In genomic region chr6:54972929-54973211, GRCm38 (mm10) we compare ENCODE assay signal across 8 mouse cellular contexts. TPM values are rescaled to one million over a fixed set of nuclear protein-coding genes. Genes with fewer than 3 reads are reported as not detected.
DNase-seq lines count a peak whose midpoint lies in the region; ATAC-seq and TF ChIP-seq lines count a peak whose summit lies in the region.

No protein-coding gene starts in this region.

- no peak overlapping the region for H3K27ac ChIP-seq in forebrain, embryonic 11.5 days (ENCODE audit: low read depth, low read length)
- H3K27ac ChIP-seq in intestine, embryonic 14.5 days (ENCODE audit: low read depth): no peak overlapping the region
- H3K27ac ChIP-seq in lung, embryonic 14.5 days (ENCODE audit: low read depth): no peak overlapping the region

- H3K36me3 ChIP-seq in forebrain, embryonic 11.5 days (ENCODE audit: control insufficient read depth, insufficient read depth, low read length): no peaks in the 10 kb centered on the region
- H3K36me3 ChIP-seq in intestine, embryonic 14.5 days (ENCODE audit: control insufficient read depth, insufficient read depth, low read length): no peaks in the 10 kb centered on the region
- H3K36me3 ChIP-seq in lung, embryonic 14.5 days (ENCODE audit: insufficient read depth): no peaks in the 10 kb centered on the region

- H3K9ac ChIP-seq in forebrain, embryonic 11.5 days (ENCODE audit: low read length): no peak overlapping the region
- H3K9ac ChIP-seq in intestine, embryonic 14.5 days (ENCODE audit: low read length): 0 out of 2 replicates have a peak overlapping the region, but pooled peaks have one; percentile 13
- H3K9ac ChIP-seq in lung, embryonic 14.5 days: peak overlapping the region; percentile 71

- H3K9me3 ChIP-seq in forebrain, embryonic 11.5 days (ENCODE audit: control insufficient read depth, low read length): no peaks in the 10 kb centered on the region
- H3K9me3 ChIP-seq in intestine, embryonic 14.5 days (ENCODE audit: control insufficient read depth, low read length): no peaks in the 10 kb centered on the region
- H3K9me3 ChIP-seq in lung, embryonic 14.5 days (ENCODE audit: low read depth, low read length): no peaks in the 10 kb centered on the region

- H3K27me3 ChIP-seq in forebrain, embryonic 11.5 days (ENCODE audit: control insufficient read depth, insufficient read depth, low read length): peaks cover 9% of the 10 kb centered on the region; the same call in 1 of the 2 replicates
- 0 out of 2 replicates have a peak, but pooled peaks cover 4% of the 10 kb centered on the region for H3K27me3 ChIP-seq in intestine, embryonic 14.5 days (replicated peaks; ENCODE audit: control insufficient read depth, insufficient read depth, low read length)
- no peaks in the 10 kb centered on the region; the same call in 1 of the 2 replicates for H3K27me3 ChIP-seq in lung, embryonic 14.5 days (ENCODE audit: insufficient read depth, low read length)

- DNase-seq in layer of hippocampus, adult 11-12 months (ENCODE audit: low spot score): peak; percentile 17
- no peak for DNase-seq in layer of hippocampus, adult 9-10 months (ENCODE audit: low spot score)
- DNase-seq in forebrain, embryonic 11.5 days (ENCODE audit: low spot score): no peak
- no peak for DNase-seq in intestine, embryonic 14.5 days (ENCODE audit: low spot score)
- DNase-seq in lung, embryonic 14.5 days: peak; percentile 57
- DNase-seq in retina, postnatal 1 day: peak; percentile 51
- no peak for DNase-seq in ovary, postnatal 10 days (ENCODE audit: low spot score)
- DNase-seq in cerebellum, adult 18-20 months: no peak

- H3K4me1 ChIP-seq in forebrain, embryonic 11.5 days (replicated peaks; ENCODE audit: control insufficient read depth, insufficient read depth, low read length): no peaks in the 10 kb centered on the region; the same call in 1 of the 2 replicates
- 0 out of 2 replicates have a peak, but pooled peaks cover 6% of the 10 kb centered on the region for H3K4me1 ChIP-seq in intestine, embryonic 14.5 days (replicated peaks; ENCODE audit: control insufficient read depth, insufficient read depth, low read length)
- H3K4me1 ChIP-seq in lung, embryonic 14.5 days (ENCODE audit: insufficient read depth): 0 out of 2 replicates have a peak, but pooled peaks cover 7% of the 10 kb centered on the region

- no peak for ATAC-seq in forebrain, embryonic 11.5 days (replicated peaks; ENCODE audit: low FRiP score)
- no peak; the same call in 1 of the 2 replicates for ATAC-seq in intestine, embryonic 14.5 days (replicated peaks; ENCODE audit: low FRiP score, low TSS enrichment, low read depth)
- 0 out of 2 replicates have a peak, but pooled peaks have one; percentile 44 for ATAC-seq in lung, embryonic 14.5 days (ENCODE audit: insufficient read depth)

- peak overlapping the region; percentile 88 for H3K4me2 ChIP-seq in forebrain, embryonic 11.5 days (ENCODE audit: low read depth, low read length, severe bottlenecking)
- peak overlapping the region; percentile 83 for H3K4me2 ChIP-seq in intestine, embryonic 14.5 days (ENCODE audit: low read length)
- peak overlapping the region; percentile 86 for H3K4me2 ChIP-seq in lung, embryonic 14.5 days

- no peak for TF ChIP-seq CTCF in lung, embryonic 14.5 days (IDR thresholded peaks at IDR 0.05; ENCODE audit: low read depth)

- H3K4me3 ChIP-seq in forebrain, embryonic 11.5 days (ENCODE audit: low read depth, low read length): peak overlapping the region; percentile 51
- peak overlapping the region; percentile 61 for H3K4me3 ChIP-seq in intestine, embryonic 14.5 days (ENCODE audit: low read depth, low read length)
- H3K4me3 ChIP-seq in lung, embryonic 14.5 days (ENCODE audit: low read depth, low read length): peak overlapping the region; percentile 59

- 14% methylated on average over 5 of the region's 5 CpGs for WGBS in forebrain, embryonic 11.5 days
- 12% methylated on average over 5 of the region's 5 CpGs for WGBS in intestine, embryonic 14.5 days
- WGBS in lung, embryonic 14.5 days: 10% methylated on average over 5 of the region's 5 CpGs

RNA-seq across cellular contexts. Expression of gene Nod1, which starts 0.5 kb away (rescaled TPM):
- polyA plus RNA-seq in forebrain, embryonic 11.5 days (2014; fragmentation: Nextera tagmentation; extraction: Ambion mirVana): 2.0 TPM in 2 replicates
- 5.6 and 6.7 TPM in 2 replicates for polyA plus RNA-seq in intestine, embryonic 14.5 days (2014; fragmentation: Nextera tagmentation; extraction: Ambion mirVana)
- 4.6 and 4.7 TPM in 2 replicates for polyA plus RNA-seq in lung, embryonic 14.5 days (2014; fragmentation: Nextera tagmentation; extraction: Ambion mirVana)

RNA-seq across cellular contexts. Expression of gene Ggct, which starts 19.9 kb away (rescaled TPM):
- 6.8 and 8.6 TPM in 2 replicates for polyA plus RNA-seq in forebrain, embryonic 11.5 days (2014; fragmentation: Nextera tagmentation; extraction: Ambion mirVana)
- polyA plus RNA-seq in intestine, embryonic 14.5 days (2014; fragmentation: Nextera tagmentation; extraction: Ambion mirVana): 9.9 and 12.7 TPM in 2 replicates
- 4.8 and 8.7 TPM in 2 replicates for polyA plus RNA-seq in lung, embryonic 14.5 days (2014; fragmentation: Nextera tagmentation; extraction: Ambion mirVana)

Comparison
In these comparisons a context has a peak if more than half of its experiments do, and no peak if none do; other contexts are left out.
1. DNase-seq: peak in layer of hippocampus, adult 11-12 months (single experiment), lung, embryonic 14.5 days (single experiment) and retina, postnatal 1 day (single experiment); none in layer of hippocampus, adult 9-10 months (single experiment), forebrain, embryonic 11.5 days (single experiment), intestine, embryonic 14.5 days (single experiment), ovary, postnatal 10 days (single experiment) and cerebellum, adult 18-20 months (0 of 2).
2. Peak in every context shown above with its lines, with median percentiles within 50 percentile points of each other: H3K4me2 ChIP-seq and H3K4me3 ChIP-seq.